Mouse (Mus musculus) layer of hippocampus, adult 2 months (tissue): Measurements from ENCODE around the gene Dbil5. TPM values are rescaled to one million over a fixed set of nuclear protein-coding genes. Genes with fewer than 3 reads are reported as not detected.
"Not testable (repeated sequence)": the region's sequence is repeated elsewhere in the genome, so short reads cannot be mapped to it uniquely, and the experiment has no call there.

Source experiments
- DNase-seq, 2 experiments: peaks; one replicate each; pipeline ENCODE4 v3.0.0; 2022; ENCODE audit warnings: low spot score in 2 of 2
- H3K27ac ChIP-seq: fragments of 200-600 bp; 2 replicates; pipeline ENCODE4 v1.8.1; 2022
- H3K4me3 ChIP-seq: fragments of 200-600 bp; 2 replicates; pipeline ENCODE4 v1.8.1; 2022; ENCODE audit warnings: mild to moderate bottlenecking
- CTCF ChIP-seq: fragments of 200-600 bp; conservative IDR thresholded peaks from 2 replicates; pipeline ENCODE4 v1.8.1; 2022; ENCODE audit warnings: antibody characterized with exemption, mild to moderate bottlenecking, moderate library complexity
- total RNA-seq, 2 experiments: library from RNA; stranded (reverse); gene quantifications; 2 replicates each; pipeline ENCODE4 v1.2.3; 2021

Dbil5 gene
- total RNA-seq, 2 experiments from 2014 or later: 0.91 to 1.6 TPM

DNA sequence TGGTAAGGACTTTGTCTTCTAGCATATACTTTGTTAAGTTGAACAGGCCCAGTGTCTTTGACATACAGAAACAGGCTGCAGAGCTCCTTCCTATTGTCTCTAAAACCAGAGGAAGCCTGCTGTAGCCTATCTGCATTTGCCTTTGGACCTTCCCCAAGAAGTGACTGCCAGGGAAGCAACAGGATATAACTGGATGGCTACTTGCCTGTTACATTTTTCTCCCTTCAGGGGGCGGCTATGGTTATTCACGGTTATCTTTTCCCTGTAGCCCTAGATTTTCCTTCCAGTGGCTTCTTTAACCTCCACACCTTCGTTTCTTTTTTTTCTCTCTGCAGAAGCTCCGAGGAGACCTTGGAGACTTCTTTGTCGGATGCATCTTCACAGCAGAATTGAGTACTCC lies 10.6 kb upstream of the Dbil5 start:
- no peak for TF ChIP-seq CTCF

DNA sequence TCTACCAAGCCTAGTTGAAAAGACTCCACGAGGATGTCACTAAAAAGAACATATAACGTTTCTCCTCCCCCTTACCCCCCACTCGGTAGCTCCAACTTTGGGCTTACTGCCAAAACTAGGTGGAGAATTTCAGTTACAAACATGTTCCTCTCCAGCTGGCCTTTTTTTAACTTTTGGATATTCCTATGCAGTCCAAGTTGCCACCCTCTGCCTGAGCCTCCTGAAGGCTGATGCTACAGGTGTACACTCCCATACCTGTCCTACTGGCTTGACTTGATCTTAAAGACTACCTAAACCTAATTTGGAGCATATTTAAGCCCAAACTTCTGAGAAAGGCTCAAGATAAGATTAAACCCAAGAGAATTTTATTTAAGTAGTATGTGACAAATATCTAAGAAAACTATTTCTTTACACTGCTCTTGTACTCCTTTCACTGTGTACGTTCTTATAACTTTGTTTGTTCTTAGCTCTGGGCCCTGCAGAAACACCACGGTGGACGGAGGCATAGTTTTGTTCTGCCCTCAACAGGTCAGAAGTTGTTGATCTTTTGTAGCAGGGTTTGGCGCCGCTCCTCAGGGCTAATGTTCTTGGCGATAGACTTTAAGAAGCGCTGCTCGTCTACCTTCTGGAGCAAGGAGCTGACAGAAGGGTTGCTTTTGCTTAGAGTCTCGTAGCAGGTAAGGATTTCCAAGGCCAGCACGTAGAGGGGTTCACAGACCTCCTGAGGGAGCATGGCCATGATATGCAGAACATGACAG lies 7.0 kb upstream of the Dbil5 start:
- TF ChIP-seq CTCF: no peak
- Histone ChIP-seq H3K4me3 (no peak overlapping the region), H3K27ac (no peak overlapping the region)
- no peak for DNase-seq

More for the DNA sequence above, 10.6 kb upstream of the Dbil5 start:
- DNase-seq: no peak
- Histone ChIP-seq H3K4me3 (no peak overlapping the region), H3K27ac (no peak overlapping the region)

DNA sequence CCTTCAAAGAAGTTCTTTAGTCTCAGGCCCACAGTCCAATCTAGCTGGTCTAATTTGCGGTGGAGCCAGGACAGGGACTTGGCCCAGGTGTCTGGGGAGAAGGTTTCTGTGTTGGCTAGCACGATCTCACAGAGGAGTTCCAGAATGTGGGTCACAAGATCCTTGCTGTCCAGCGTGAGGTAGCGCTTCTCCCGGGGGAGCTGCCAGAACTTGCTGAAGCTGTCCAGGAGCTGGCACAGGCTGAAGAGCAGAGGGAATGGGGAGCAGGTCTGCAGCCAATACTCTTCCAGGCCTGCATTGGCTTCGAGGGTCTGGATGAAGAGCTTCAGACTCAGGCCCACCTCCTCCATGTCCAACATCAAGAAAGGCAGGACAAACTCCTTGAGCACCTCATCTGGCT lies 5.8 kb upstream of the Dbil5 start:
- H3K27ac ChIP-seq, DNase-seq, H3K4me3 ChIP-seq: not testable (repeated sequence)

DNA sequence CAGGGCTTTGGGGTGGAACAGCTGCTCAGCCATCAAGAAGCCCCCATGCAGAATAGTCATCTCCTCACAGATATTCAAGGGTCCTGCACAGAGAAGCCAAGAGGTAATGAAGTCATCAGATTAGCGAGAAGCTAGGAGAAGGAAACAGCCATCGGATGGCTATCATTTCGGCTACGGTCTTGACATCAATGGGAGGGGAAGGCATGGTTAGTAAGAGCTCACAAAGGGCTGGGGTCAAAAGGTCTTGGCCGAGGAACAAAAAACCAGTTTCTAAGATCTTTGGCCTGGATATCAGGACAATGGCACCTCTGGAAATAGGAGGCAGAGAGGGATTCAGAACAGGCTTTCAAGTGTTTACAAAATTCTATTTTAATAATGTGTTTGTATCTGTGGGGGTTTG lies 3.6 kb upstream of the Dbil5 start:
- Histone ChIP-seq H3K27ac (no peak overlapping the region), H3K4me3 (no peak overlapping the region)
- DNase-seq: no peak
- TF ChIP-seq CTCF: no peak

DNA sequence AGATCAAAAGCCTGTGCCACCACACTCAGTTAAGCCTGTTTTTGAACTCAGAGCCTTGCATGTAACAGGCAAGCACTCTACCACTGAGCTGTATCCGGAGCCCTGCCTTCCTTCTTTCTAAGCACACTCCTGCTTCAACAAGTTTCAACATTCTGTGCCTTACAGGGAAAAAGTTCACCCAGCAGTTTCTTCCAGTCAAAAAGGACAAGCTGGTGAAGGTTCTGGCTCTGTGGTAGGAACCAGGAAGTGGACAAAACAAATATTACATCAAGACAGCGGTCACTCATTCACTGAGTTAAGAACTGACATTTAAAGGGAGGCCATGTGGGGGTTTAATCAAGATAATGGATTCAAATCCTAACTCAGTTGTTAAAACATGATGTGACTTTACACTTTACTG lies 2.4 kb upstream of the Dbil5 start:
- Histone ChIP-seq H3K27ac (no peak overlapping the region), H3K4me3 (no peak overlapping the region)
- TF ChIP-seq CTCF: no peak
- no peak for DNase-seq

DNA sequence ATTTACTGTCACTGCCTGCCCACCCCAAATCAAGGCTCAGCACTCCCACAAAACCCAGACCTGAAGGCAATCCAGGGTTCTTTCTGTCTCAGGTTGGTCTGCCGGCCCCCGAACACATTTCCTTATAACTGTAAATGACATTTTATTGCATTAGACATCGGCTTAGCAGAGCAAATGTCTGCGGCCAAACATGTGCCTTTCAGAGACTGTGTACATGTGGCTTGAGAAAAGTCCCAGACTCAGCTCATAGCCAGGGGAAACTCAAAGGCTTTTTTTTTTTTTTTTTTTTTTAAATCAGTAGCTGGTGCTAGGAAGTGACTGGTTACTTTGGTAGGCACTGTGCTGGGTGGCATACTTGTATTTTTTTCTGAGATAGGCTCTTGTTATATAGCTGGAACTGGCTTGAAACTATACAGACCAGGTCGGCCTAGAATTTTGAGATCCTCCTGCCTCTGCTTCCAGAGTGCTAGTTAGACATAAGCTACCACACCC lies 1.3 kb upstream of the Dbil5 start:
- Histone ChIP-seq H3K4me3 (no peak overlapping the region), H3K27ac (peak overlapping the region; percentile 96; the same call in 1 of the 2 replicates)
- no peak for TF ChIP-seq CTCF
- DNase-seq: no peak

DNA sequence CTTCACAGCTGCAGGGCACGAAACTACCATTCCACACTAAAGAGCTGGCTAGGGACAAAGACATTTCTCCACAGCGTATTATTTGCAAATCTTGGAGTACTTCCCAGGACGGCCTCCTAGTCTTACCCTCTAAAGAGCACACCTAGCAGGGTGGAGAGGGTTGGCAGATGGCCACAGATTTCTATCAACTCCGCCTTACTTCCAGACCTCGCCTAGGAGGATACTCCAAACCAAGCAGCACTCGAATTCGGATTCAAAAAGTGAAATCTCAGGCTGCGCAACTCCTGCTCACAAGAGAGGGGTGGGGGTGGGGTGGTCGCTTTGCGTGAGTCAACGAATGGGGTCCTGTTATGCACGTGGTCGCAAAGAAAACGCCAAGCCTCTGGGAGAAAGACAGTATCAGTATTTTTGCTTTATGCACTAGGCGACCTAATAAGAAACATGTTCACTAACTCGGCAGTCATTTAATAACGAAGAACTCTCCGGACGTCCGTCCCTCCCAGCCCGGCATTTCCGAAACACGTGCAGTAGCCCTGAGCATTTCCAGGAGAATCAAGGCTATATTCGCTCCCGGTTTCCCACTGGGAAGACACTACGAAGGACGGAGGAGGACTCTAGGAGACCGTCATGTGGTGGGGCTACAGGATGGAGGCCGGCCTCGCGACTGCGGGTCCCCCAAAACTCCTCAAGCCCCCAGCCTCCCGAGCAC lies 573 bp upstream of the Dbil5 start:
- no peak for TF ChIP-seq CTCF
- DNase-seq: no peak

DNA sequence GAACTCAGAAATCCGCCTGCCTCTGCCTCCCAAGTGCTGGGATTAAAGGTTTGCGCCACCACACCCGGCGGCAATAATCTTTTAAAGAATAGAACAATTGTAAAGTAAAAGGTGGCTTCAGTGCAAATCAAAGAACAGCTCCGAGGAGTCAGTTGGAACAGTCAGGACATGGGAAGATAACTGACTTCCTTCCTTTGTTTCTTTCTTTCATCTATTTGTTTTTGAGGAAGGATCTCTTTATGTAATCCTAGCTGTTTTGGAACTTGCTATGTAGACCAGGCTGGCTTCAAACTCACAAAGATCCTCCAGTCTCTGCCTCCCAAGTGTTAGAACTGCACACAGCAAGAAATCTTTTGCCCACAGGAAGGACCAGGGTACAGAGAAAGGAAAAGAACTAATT lies 7.2 kb downstream of the Dbil5 start:
- no peak for DNase-seq
- H3K27ac ChIP-seq: no peak overlapping the region

More for the DNA sequence above, 573 bp upstream of the Dbil5 start:
- Histone ChIP-seq H3K27ac (peak overlapping the region; percentile 96), H3K4me3 (peak overlapping the region; percentile 88)

DNA sequence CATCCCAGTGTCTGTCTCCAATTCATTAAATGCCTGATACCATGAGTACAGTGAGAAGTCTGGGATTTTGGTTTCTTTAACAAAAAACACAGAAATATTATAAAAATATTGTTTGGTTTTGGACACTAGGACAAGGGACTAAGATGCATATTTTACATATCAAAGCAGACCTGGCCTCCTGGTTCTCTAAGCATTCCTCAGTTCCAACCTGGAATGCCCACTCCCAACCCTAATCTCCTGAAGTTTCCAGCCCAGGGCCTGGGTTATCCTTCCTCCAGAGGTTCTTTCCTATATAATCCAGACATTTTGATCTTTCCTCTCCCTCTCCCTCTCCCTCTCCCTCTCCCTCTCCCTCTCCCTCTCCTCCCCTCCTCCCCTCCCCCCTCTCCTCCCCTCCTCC lies 7.6 kb downstream of the Dbil5 start:
- Histone ChIP-seq H3K27ac (no peak overlapping the region), H3K4me3 (no peak overlapping the region)
- DNase-seq: no peak
- TF ChIP-seq CTCF: no peak

More for the DNA sequence above, 7.2 kb downstream of the Dbil5 start:
- H3K4me3 ChIP-seq: no peak overlapping the region
- no peak for TF ChIP-seq CTCF

DNA sequence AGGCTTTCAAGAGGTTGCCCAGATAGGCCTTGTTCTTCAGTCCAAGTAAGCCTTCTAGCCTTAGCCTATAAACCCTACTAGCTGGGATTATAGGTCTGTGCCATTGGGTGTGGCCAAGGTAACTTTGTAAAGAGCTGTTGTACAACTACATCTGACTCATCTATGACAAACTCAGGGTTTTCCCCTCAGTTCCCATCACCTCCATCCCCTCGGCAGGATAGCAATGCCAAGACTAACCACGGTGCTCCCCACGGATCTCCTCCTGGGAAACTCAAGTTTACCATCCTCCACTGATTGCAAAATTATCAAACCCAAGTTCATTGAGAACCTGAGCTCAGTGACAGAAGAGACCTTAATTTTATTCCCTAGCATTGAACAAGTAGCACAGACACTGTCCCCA lies 18.7 kb downstream of the Dbil5 start:
- no peak for TF ChIP-seq CTCF
- no peak for DNase-seq
- Histone ChIP-seq H3K27ac (peak overlapping the region; percentile 55; the same call in 1 of the 2 replicates), H3K4me3 (no peak overlapping the region)

DNA sequence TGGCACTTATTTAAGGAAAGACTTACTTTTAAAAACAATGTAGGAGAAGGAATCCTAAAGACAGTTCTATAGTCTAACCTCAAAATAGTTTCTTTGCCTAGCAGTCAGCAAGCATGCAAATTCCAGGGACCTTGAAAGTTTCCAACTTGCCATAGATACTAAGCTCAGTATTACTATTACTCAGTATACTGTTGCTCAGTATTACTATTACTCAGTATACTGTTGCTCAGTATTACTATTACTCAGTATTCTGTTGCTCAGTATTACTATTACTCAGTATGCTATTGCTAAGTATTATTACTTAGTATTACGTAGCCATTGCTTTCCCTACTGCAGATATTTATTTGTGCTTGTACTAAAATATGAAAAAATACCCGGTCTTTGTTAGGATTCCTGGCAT lies 22.3 kb downstream of the Dbil5 start:
- Histone ChIP-seq H3K27ac (no peak overlapping the region), H3K4me3 (no peak overlapping the region)
- DNase-seq: no peak
- no peak for TF ChIP-seq CTCF

DNA sequence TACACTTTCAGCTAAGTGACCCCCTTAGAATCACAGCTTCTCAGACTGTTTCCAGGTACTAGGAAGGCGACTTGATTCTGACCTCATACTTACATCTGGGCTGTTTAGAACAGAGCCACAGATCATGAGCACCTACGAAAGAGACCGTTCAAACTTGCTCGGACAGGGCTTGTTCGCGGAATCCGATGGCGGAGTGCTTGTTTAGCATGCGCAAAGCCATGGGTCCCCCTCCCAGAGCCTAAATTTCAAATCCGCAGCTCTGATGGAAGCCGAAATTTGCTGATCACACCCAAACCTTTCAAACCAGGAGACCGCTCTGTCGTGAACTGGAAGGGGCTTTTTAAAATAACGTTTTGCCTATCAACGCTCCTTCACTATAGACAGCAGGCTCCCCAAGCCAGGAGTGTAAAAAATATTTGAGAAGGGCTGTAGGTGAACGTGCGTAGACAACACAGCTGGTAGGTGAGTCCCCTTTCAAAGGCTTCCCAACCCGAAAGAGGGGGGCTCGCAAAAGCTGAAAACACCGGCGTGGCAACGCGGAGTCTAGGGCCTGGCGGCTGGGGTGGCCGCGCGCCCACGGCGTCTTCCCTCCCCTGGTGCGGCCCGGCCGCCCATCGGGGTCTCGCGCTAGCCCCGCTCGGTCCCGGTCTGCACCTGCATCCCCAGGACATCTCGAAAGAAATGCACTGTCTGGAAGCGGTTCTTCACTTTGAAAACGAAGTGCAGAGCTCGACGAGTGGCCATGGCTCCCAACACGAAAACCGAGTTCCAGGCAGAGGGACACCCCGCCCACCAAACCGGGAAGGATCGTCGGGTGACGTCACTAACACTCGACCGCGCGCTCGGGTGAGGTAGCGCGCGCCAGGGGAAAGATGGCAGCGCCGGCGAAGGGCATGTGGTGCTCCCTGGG lies 25.7 kb downstream of the Dbil5 start, which contains the start of the genes Mrm3 and Glod4:
Mrm3 (plus strand) TSS at position 815 of the 910 bp plus-strand sequence.
Glod4 (minus strand) TSS at position 825 of the 910 bp plus-strand sequence.
- H3K27ac ChIP-seq: peak within 1 kb of the TSS; percentile 91
- DNase-seq: peak; percentile 91 to 96
- TF ChIP-seq CTCF: no peak
- peak within 1 kb of the TSS; percentile 63 for H3K4me3 ChIP-seq
